Mouse (Mus musculus) lung, embryonic 14.5 days (tissue): ENCODE results near the gene Pde4c. TPM values are rescaled to one million over a fixed set of nuclear protein-coding genes. Genes with fewer than 3 reads are reported as not detected.

Experiments
- ATAC-seq: fragments of 200-750 bp; cut with Nextera tagmentation; 2 replicates; pipeline ENCODE4 v1.8.0; 2017; ENCODE audit warnings: mild to moderate bottlenecking, moderate TSS enrichment, moderate library complexity; ENCODE audit not compliant: insufficient read depth
- DNase-seq: peaks from one replicate; pipeline ENCODE4 v3.0.0-alpha.2; 2015
- H3K27ac ChIP-seq: fragments of 300-500 bp; sonication (generic); 2 replicates; pipeline ENCODE4 v1.5.1; 2014; ENCODE audit warnings: low read depth, mild to moderate bottlenecking, moderate library complexity
- H3K27me3 ChIP-seq: fragments of 300-500 bp; sonication (generic); 2 replicates; pipeline ENCODE4 v1.6.1; 2014; ENCODE audit warnings: low read length, control low read depth; ENCODE audit not compliant: insufficient read depth
- H3K36me3 ChIP-seq: fragments of 300-500 bp; sonication (generic); 2 replicates; pipeline ENCODE4 v1.6.1; 2014; ENCODE audit warnings: control low read depth; ENCODE audit not compliant: insufficient read depth
- H3K4me1 ChIP-seq: fragments of 300-500 bp; sonication (generic); 2 replicates; pipeline ENCODE4 v1.6.1; 2014; ENCODE audit warnings: antibody characterized with exemption, control low read depth; ENCODE audit not compliant: insufficient read depth
- H3K4me2 ChIP-seq: fragments of 300-500 bp; sonication (generic); 2 replicates; pipeline ENCODE4 v1.6.1; 2014; ENCODE audit warnings: mild to moderate bottlenecking
- H3K4me3 ChIP-seq: fragments of 300-500 bp; sonication (generic); 2 replicates; pipeline ENCODE4 v1.5.1; 2014; ENCODE audit warnings: low read depth, low read length
- H3K9ac ChIP-seq: fragments of 300-500 bp; sonication (generic); 2 replicates; pipeline ENCODE4 v1.6.1; 2014
- H3K9me3 ChIP-seq: fragments of 300-500 bp; sonication (generic); 2 replicates; pipeline ENCODE4 v1.6.1; 2016; ENCODE audit warnings: low read depth, low read length, control low read depth
- CTCF ChIP-seq: IDR thresholded peaks from 2 replicates; pipeline ENCODE4 v1.5.1; 2016; ENCODE audit warnings: antibody characterized with exemption, low read depth
- WGBS: fragments of 180-500 bp; shearing (Covaris S2); extraction: QIAGEN DNeasy Blood & Tissue Kit; methylation state at CpG from one replicate; pipeline ENCODE4 v1.1.7; 2014; 5-methylcytosine and 5-hydroxymethylcytosine counted together
- polyA plus RNA-seq: library from polyadenylated mRNA; unstranded; fragments of >200 nt; fragmentation: Nextera tagmentation; extraction: Ambion mirVana; gene quantifications from 2 replicates; pipeline ENCODE4 v1.2.1, GENCODE M21; 2014

Pde4c gene
- polyA plus RNA-seq, 1 experiment from 2014 or later: 0.17 TPM

DNA sequence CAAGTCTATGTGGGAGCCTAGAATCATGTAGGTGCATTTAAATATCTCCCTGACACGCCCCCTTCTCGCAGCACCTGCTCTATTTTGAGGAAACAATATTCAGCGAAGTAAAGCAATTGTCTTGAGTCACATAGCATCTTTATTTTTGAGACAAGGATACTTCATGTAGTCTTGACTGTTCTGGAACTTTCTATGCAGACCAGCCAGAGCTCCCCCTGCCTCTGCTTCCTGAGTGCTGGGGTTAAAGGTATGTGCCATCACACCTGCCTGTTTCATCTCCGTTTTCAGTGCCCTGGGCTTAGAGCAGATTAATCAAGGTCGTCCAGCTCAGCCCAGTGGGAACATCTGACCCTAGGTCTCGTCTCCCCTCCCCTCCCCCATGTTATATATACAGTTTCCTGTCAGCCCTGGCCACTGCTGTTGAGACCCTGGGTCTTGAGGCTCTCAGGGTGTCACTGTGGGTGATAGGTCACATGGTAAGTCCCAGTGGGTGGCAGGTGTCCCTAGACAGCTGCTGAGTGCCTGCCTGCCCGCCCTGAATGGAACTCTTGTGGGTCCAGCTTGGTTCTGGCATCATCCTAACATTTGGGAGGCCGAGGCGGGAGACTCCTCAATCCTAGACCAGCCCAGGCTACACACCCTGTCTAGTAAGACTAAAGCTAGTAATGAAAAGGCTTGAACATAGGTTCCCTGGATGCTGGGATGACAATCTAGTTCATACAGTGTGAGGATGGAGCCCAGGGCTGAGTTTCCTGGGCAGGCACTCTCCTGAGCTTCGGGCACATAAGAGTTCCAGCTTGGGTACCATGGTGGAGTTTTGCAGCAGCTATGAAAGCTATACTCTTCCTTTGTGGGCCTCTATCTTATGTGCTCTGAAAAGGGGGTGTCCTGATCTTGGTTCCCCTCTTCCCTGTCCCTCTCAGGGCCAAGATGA lies 22.2 kb upstream of the Pde4c start:
- Histone ChIP-seq H3K36me3 (peaks cover 20% of the 10 kb centered on the region), H3K4me3 (peak overlapping the region; percentile 97), H3K27ac (peak overlapping the region; percentile 99), H3K4me1 (peaks cover 14% of the 10 kb centered on the region), H3K9me3 (no peaks in the 10 kb centered on the region), H3K4me2 (peak overlapping the region; percentile 73), H3K27me3 (no peaks in the 10 kb centered on the region), H3K9ac (peak overlapping the region; percentile 99)
- 48% methylated on average over 10 of the region's 10 CpGs for WGBS
- no peak for TF ChIP-seq CTCF
- DNase-seq (no peak), ATAC-seq (no peak)

DNA sequence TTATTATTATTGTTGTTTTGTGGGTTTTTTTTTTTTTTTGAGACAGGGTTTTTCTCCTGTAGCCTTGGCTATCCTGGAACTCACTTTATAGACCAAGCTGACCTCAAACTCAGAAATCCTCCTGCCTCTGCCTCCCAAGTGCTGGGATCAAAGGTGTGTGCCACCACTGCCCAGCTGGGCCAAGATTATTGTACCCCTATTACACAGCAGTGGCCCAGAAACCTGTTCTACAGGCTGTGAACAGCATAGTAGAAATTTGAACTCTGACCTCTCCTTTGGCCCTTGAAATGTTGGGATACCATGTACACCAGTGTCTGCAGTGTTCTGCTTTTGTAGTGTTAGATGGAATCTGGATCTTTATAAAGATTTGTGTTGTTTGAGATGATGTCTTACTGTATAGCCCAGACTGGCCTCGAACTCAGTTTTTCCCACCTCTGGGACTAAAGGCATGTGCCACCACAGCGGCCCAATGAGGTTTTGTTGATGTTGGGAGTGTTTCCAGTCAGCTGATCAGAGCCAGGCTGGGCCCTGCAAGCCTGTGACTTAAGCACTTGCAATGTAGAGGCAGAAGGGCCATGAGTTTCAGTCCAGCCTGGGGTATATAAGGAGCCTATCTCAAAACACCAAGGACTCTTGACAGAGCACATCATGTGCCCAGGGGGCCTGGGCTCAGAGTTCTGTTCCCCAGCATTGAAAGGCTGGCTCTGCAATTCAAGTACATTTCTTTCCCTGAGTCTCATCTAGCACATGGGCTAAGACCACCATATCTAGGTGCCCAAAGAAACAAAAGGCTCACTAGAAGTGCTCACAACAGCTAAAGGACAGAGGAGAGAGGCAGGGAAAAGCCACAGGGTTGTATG lies 21.3 kb upstream of the Pde4c start:
- no peak overlapping the region; the same call in 1 of the 2 replicates for H3K4me3 ChIP-seq
- peaks cover 7% of the 10 kb centered on the region for H3K4me1 ChIP-seq
- H3K27ac ChIP-seq: no peak overlapping the region
- H3K9ac ChIP-seq: no peak overlapping the region
- no peak for ATAC-seq
- H3K4me2 ChIP-seq: no peak overlapping the region; the same call in 1 of the 2 replicates
- H3K9me3 ChIP-seq: no peaks in the 10 kb centered on the region
- H3K36me3 ChIP-seq: peaks cover 20% of the 10 kb centered on the region
- H3K27me3 ChIP-seq: no peaks in the 10 kb centered on the region
- TF ChIP-seq CTCF: no peak
- WGBS: 70% methylated on average over 2 of the region's 2 CpGs
- DNase-seq: no peak

DNA sequence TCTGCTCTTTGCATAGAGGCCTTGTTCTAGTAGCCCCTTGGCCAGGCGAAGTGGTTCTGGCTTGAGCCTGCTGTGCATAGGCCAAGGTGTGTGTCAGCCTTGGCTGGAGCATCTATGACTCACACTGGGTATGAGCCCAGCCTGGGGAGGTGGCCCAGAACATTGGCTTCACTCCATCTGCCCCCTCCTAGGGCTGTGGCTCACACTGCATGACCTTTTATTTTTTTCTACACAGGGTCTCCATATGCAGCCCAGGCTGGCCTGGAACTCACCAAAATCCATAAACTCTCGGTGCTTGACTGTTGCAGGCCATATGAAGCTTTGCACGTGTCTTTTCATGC lies 20.7 kb upstream of the Pde4c start:
- 82% methylated on average over 3 of the region's 3 CpGs for WGBS
- peaks cover 20% of the 10 kb centered on the region for H3K36me3 ChIP-seq
- H3K9ac ChIP-seq: no peak overlapping the region
- H3K27ac ChIP-seq: no peak overlapping the region
- no peak overlapping the region for H3K4me3 ChIP-seq
- H3K27me3 ChIP-seq: no peaks in the 10 kb centered on the region
- H3K9me3 ChIP-seq: no peaks in the 10 kb centered on the region
- TF ChIP-seq CTCF: no peak
- ATAC-seq (no peak), DNase-seq (no peak)
- H3K4me1 ChIP-seq: peaks cover under 1% of the 10 kb centered on the region; the same call in 1 of the 2 replicates
- no peak overlapping the region for H3K4me2 ChIP-seq

DNA sequence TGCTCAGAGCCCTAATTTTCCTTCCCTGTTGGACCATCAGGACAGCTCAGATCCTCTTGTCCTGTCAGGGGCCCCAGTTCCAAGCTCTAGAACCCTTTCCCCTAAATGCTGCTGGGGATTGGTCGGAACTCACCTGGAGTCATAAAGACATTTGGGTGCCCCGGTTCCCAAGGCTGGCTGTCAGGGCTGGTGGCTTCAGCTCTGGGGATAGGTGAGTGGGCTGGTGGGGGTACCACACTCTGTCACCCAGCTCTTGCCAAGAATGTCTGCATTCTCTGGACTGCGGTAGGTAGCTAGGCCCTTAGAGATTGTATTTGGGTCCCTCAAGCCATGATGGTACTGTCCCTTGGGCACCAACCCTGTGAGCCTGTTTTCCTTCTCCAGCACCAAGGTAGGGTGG lies 20.2 kb upstream of the Pde4c start, which contains the start of gene Iqcn:
TSS of gene Iqcn (plus strand) at position 171 of the 400 bp plus-strand sequence.
- no peak for DNase-seq
- Histone ChIP-seq H3K27ac (no peak within 1 kb of the TSS), H3K9me3 (no peaks in the 10 kb centered on the region), H3K4me2 (no peak within 1 kb of the TSS), H3K9ac (no peak within 1 kb of the TSS), H3K27me3 (no peaks in the 10 kb centered on the region), H3K36me3 (peaks cover 20% of the 10 kb centered on the region), H3K4me3 (no peak within 1 kb of the TSS; the same call in 1 of the 2 replicates), H3K4me1 (no peaks in the 10 kb centered on the region)
- no peak for ATAC-seq
- 92% methylated on average over 3 of the region's 3 CpGs for WGBS
- TF ChIP-seq CTCF: no peak

DNA sequence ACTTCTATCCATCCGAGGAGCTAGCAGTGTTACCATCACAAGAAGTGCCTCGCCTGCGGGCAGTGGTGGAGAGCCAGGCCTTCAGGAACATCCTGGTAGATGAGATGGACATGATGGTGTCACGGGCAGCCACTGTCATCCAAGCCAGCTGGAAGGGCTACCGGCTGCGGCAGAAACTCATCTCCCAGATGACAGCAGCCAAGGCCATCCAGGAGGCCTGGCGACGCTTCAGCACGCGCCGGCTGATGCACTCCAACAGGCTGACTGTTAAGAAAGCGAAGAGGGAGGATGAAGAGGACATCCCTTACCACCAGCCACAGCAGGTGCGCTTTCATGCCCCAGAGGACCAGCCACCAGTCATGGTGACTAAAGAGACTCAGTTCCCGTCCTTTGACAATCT lies 15.2 kb upstream of the Pde4c start:
- 78% methylated on average over 14 of the region's 14 CpGs for WGBS
- H3K9me3 ChIP-seq: no peaks in the 10 kb centered on the region
- H3K27me3 ChIP-seq: no peaks in the 10 kb centered on the region
- DNase-seq (no peak), ATAC-seq (no peak)
- TF ChIP-seq CTCF: no peak
- no peak overlapping the region for H3K9ac ChIP-seq
- no peak overlapping the region for H3K4me3 ChIP-seq
- H3K4me2 ChIP-seq: no peak overlapping the region
- H3K27ac ChIP-seq: no peak overlapping the region
- no peaks in the 10 kb centered on the region for H3K4me1 ChIP-seq
- peaks cover 6% of the 10 kb centered on the region; the same call in 1 of the 2 replicates for H3K36me3 ChIP-seq

DNA sequence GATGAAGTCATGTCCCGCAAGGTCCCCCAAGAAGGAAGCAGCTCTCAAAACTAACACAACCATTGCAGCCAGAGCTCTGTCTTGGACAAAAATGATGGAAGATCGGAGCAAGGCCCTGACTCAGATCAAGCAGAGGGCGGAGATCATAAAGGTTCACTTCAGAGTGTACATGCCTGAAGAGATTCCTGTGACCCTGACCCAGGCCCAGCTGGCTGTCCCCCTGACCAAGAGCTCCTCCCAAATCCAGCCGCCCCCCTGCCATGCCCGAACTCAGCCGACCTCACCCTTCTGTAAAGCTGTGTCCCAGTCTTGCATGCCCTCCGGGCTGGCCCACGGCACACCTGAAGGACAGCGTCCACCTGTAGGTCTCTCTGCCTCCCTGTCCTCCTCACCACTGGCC lies 13.7 kb upstream of the Pde4c start:
- Histone ChIP-seq H3K9me3 (no peaks in the 10 kb centered on the region), H3K4me3 (no peak overlapping the region), H3K27ac (no peak overlapping the region), H3K4me2 (no peak overlapping the region), H3K4me1 (no peaks in the 10 kb centered on the region), H3K27me3 (no peaks in the 10 kb centered on the region), H3K9ac (no peak overlapping the region), H3K36me3 (no peaks in the 10 kb centered on the region)
- DNase-seq: no peak
- ATAC-seq: no peak
- TF ChIP-seq CTCF: no peak
- 90% methylated on average over 9 of the region's 9 CpGs for whole genome bisulfite sequencing

DNA sequence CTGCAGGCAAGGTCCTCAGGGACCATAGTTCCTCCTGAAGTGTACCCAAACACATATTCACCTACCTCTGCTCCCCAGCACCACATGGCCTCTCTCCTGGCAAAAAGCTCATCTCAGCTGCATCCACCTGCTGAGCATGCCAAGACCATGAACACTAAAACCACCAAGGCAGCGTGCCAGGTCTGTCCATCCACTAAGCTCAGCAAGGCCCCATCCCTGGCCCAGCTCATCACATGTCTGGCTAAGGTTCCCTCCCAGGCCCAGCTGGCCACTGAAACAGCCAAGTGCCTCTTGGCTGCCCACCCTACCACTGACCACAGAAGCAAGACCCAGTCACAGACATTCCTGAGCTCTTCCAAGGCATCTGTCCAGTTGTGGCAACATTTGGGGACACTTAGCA lies 13.2 kb upstream of the Pde4c start:
- TF ChIP-seq CTCF: no peak
- H3K36me3 ChIP-seq: no peaks in the 10 kb centered on the region
- no peak overlapping the region for H3K4me2 ChIP-seq
- H3K4me1 ChIP-seq: no peaks in the 10 kb centered on the region
- H3K9me3 ChIP-seq: no peaks in the 10 kb centered on the region
- no peaks in the 10 kb centered on the region for H3K27me3 ChIP-seq
- 96% methylated on average over 1 of the region's 1 CpGs for WGBS
- no peak overlapping the region for H3K9ac ChIP-seq
- no peak overlapping the region for H3K4me3 ChIP-seq
- no peak for ATAC-seq
- no peak overlapping the region for H3K27ac ChIP-seq
- no peak for DNase-seq
